ENCODE assay signal across 15 mouse cellular contexts in the genomic region with DNA sequence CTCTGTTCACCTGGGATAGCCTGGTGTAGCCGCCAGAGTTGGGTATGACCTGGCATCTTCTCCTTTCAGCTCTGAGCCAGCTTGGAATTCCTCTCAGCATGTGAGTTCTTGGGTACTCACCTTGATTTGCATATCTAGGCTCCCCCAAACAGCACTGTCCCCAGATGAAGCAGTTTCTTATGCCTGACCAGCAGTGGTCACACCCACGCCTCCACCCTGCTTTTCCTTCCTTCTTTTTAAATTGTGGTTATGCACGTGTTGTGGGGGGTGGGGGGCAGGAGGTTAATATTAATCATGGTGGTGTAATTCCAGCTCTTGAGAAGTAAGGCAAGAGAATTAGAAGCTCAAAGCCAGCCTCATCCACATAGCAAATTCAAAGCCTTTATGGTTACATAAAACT. TPM values are rescaled to one million over a fixed set of nuclear protein-coding genes. Genes with fewer than 3 reads are reported as not detected.
DNase-seq lines count a peak whose midpoint lies in the region; ATAC-seq lines count a peak whose summit lies in the region.
"Had no signal": no experiment of that assay in that cellular context is flagged by ENCODE, and none has a peak within 500 bp of the region (broad histone marks: within the 10 kb centered on the region; RNA-seq: fewer than 3 reads in every experiment).

No protein-coding gene starts in this region.

- H3K4me1 ChIP-seq in heart, embryonic 11.5 days (ENCODE audit: control insufficient read depth, insufficient read depth, low read length): no peaks in the 10 kb centered on the region
- H3K4me1 ChIP-seq in liver, embryonic 12.5 days: peaks cover 63% of the 10 kb centered on the region
- no peaks in the 10 kb centered on the region for H3K4me1 ChIP-seq in forebrain, embryonic 11.5 days (replicated peaks; ENCODE audit: control insufficient read depth, insufficient read depth, low read length)
- H3K4me1 ChIP-seq: midbrain, embryonic 12.5 days had no signal

- H3K27me3 ChIP-seq in heart, embryonic 11.5 days (ENCODE audit: control insufficient read depth, insufficient read depth, low read length): no peaks in the 10 kb centered on the region
- no peaks in the 10 kb centered on the region for H3K27me3 ChIP-seq in liver, embryonic 12.5 days (replicated peaks)
- no peaks in the 10 kb centered on the region for H3K27me3 ChIP-seq in forebrain, embryonic 11.5 days (ENCODE audit: control insufficient read depth, insufficient read depth, low read length)
- H3K27me3 ChIP-seq: midbrain, embryonic 12.5 days had no signal

- H3K9ac ChIP-seq in heart, embryonic 11.5 days (ENCODE audit: low read depth, low read length): no peak overlapping the region
- H3K9ac ChIP-seq in liver, embryonic 12.5 days: peak overlapping the region; percentile 67
- H3K9ac ChIP-seq in forebrain, embryonic 11.5 days (ENCODE audit: low read length): no peak overlapping the region
- H3K9ac ChIP-seq: lung, embryonic 14.5 days; midbrain, embryonic 12.5 days had no signal

- H3K4me2 ChIP-seq in heart, embryonic 11.5 days: no peak overlapping the region
- peak overlapping the region; percentile 49 for H3K4me2 ChIP-seq in liver, embryonic 12.5 days
- no peak overlapping the region for H3K4me2 ChIP-seq in forebrain, embryonic 11.5 days (ENCODE audit: low read depth, low read length, severe bottlenecking)
- H3K4me2 ChIP-seq: lung, embryonic 14.5 days; midbrain, embryonic 12.5 days had no signal

- no peaks in the 10 kb centered on the region for H3K9me3 ChIP-seq in heart, embryonic 11.5 days (replicated peaks; ENCODE audit: control insufficient read depth, low read length)
- H3K9me3 ChIP-seq in liver, embryonic 12.5 days (replicated peaks): no peaks in the 10 kb centered on the region
- H3K9me3 ChIP-seq in forebrain, embryonic 11.5 days (ENCODE audit: control insufficient read depth, low read length): no peaks in the 10 kb centered on the region
- H3K9me3 ChIP-seq: midbrain, embryonic 12.5 days had no signal

- no peak overlapping the region for H3K4me3 ChIP-seq in heart, embryonic 11.5 days (ENCODE audit: low read depth, low read length)
- no peak overlapping the region for H3K4me3 ChIP-seq in liver, embryonic 12.5 days
- no peak overlapping the region for H3K4me3 ChIP-seq in forebrain, embryonic 11.5 days (ENCODE audit: low read depth, low read length)
- H3K4me3 ChIP-seq: midbrain, embryonic 12.5 days had no signal

- no peak for DNase-seq in heart, postnatal 25 days (ENCODE audit: low spot score)
- DNase-seq in MEL-GATA-1-ER (ENCODE audit: extremely low read depth, low read depth): peak; percentile 87
- peak; percentile 19 to 20 for DNase-seq in monocyte, adult 2 months (ENCODE audit: low read depth in 1 of 2, low spot score in 2 of 2)
- no peak for DNase-seq in forebrain, embryonic 11.5 days (ENCODE audit: low spot score)
- DNase-seq in adrenal gland, adult (ENCODE audit: inconsistent age in 2 of 2, low spot score in 1 of 2): no peak
- no peak for DNase-seq in embryo, embryonic 11 days
- DNase-seq: cerebellum, adult 11-12 months; heart, adult 11 months; heart, postnatal 10 days; kidney, adult 8-10 months; lung, embryonic 14.5 days had no signal

- intact Hi-C loops in heart, postnatal 25 days (cut with DNase I): no loop called here

- 0 out of 2 replicates have a peak overlapping the region, but pooled peaks have one; percentile 24 for H3K27ac ChIP-seq in heart, embryonic 11.5 days (ENCODE audit: low read depth, low read length)
- H3K27ac ChIP-seq in liver, embryonic 12.5 days: peak overlapping the region; percentile 98
- H3K27ac ChIP-seq in forebrain, embryonic 11.5 days (ENCODE audit: low read depth, low read length): no peak overlapping the region
- H3K27ac ChIP-seq: midbrain, embryonic 12.5 days had no signal

- H3K36me3 ChIP-seq in heart, embryonic 11.5 days (ENCODE audit: control insufficient read depth, insufficient read depth, low read length): peaks cover 23% of the 10 kb centered on the region
- peaks cover 86% of the 10 kb centered on the region for H3K36me3 ChIP-seq in liver, embryonic 12.5 days
- H3K36me3 ChIP-seq in forebrain, embryonic 11.5 days (ENCODE audit: control insufficient read depth, insufficient read depth, low read length): no peaks in the 10 kb centered on the region; the same call in 1 of the 2 replicates

- WGBS in heart, embryonic 11.5 days (ENCODE audit: insufficient replicate concordance): 72% methylated on average over 3 of the region's 3 CpGs
- WGBS in liver, embryonic 12.5 days (ENCODE audit: insufficient replicate concordance): 27% methylated on average over 3 of the region's 3 CpGs
- WGBS in forebrain, embryonic 11.5 days: 90% methylated on average over 3 of the region's 3 CpGs

- no peak for ATAC-seq in heart, embryonic 11.5 days (replicated peaks; ENCODE audit: insufficient number of reproducible peaks, low FRiP score, low TSS enrichment)
- peak; percentile 43 for ATAC-seq in liver, embryonic 12.5 days
- no peak for ATAC-seq in forebrain, embryonic 11.5 days (replicated peaks; ENCODE audit: low FRiP score)
- ATAC-seq: hindbrain, embryonic 16.5 days had no signal

RNA-seq across cellular contexts. Expression of gene Thap3, which starts 26.0 kb away (rescaled TPM):
- polyA plus RNA-seq in heart, embryonic 11.5 days (2014; fragmentation: Nextera tagmentation; extraction: Ambion mirVana): 18.9 and 19.7 TPM in 2 replicates
- total RNA-seq in heart, postnatal 25 days (2021): 10 to 100 TPM; 11.5 TPM
- polyA plus RNA-seq in liver, embryonic 12.5 days (2016; fragmentation: Nextera tagmentation; extraction: Ambion mirVana): 10.0 and 10.3 TPM in 2 replicates
- 25.1 and 28.9 TPM in 2 replicates for polyA plus RNA-seq in forebrain, embryonic 11.5 days (2014; fragmentation: Nextera tagmentation; extraction: Ambion mirVana)

RNA-seq across cellular contexts. Expression of gene Dnajc11, which starts 29.3 kb away (rescaled TPM):
- polyA plus RNA-seq in heart, embryonic 11.5 days (2014; fragmentation: Nextera tagmentation; extraction: Ambion mirVana): 57.7 and 57.8 TPM in 2 replicates
- 10 to 100 TPM; 82.3 to 96.4 TPM for total RNA-seq in heart, postnatal 25 days (2021)
- 74.4 and 85.1 TPM in 2 replicates for polyA plus RNA-seq in liver, embryonic 12.5 days (2016; fragmentation: Nextera tagmentation; extraction: Ambion mirVana)
- 94.4 and 96.9 TPM in 2 replicates for polyA plus RNA-seq in forebrain, embryonic 11.5 days (2014; fragmentation: Nextera tagmentation; extraction: Ambion mirVana)

RNA-seq across cellular contexts. Expression of gene Phf13, which starts 33.2 kb away (rescaled TPM):
- polyA plus RNA-seq in heart, embryonic 11.5 days (2014; fragmentation: Nextera tagmentation; extraction: Ambion mirVana): 14.3 and 21.7 TPM in 2 replicates
- total RNA-seq in heart, postnatal 25 days (2021): 1 to 10 TPM; 5.8 to 6.2 TPM
- polyA plus RNA-seq in liver, embryonic 12.5 days (2016; fragmentation: Nextera tagmentation; extraction: Ambion mirVana): 10.4 and 11.2 TPM in 2 replicates
- 27.0 and 28.6 TPM in 2 replicates for polyA plus RNA-seq in forebrain, embryonic 11.5 days (2014; fragmentation: Nextera tagmentation; extraction: Ambion mirVana)

RNA-seq across cellular contexts. Expression of gene Klhl21, which starts 45.8 kb away (rescaled TPM):
- 11.4 and 17.8 TPM in 2 replicates for polyA plus RNA-seq in heart, embryonic 11.5 days (2014; fragmentation: Nextera tagmentation; extraction: Ambion mirVana)
- 10 to 100 TPM; 69.8 to 76.2 TPM for total RNA-seq in heart, postnatal 25 days (2021)
- 10.9 and 12.0 TPM in 2 replicates for polyA plus RNA-seq in liver, embryonic 12.5 days (2016; fragmentation: Nextera tagmentation; extraction: Ambion mirVana)
- 3.9 and 5.3 TPM in 2 replicates for polyA plus RNA-seq in forebrain, embryonic 11.5 days (2014; fragmentation: Nextera tagmentation; extraction: Ambion mirVana)

Comparison
In these comparisons a context has a peak if more than half of its experiments do, and no peak if none do; other contexts are left out.
1. DNase-seq: peak in MEL-GATA-1-ER (single experiment) and monocyte, adult 2 months (2 of 2); none in heart, postnatal 25 days (single experiment), forebrain, embryonic 11.5 days (single experiment), adrenal gland, adult (0 of 2) and embryo, embryonic 11 days (single experiment).